Mouse (Mus musculus): ENCODE measurements around the gene Gpr45. TPM values are rescaled to one million over a fixed set of nuclear protein-coding genes. Genes with fewer than 3 reads are reported as not detected.

Gene Gpr45
- polyA plus RNA-seq, 1 experiment from 2014 or later = 16.0 TPM

- no peaks in the 10 kb centered on the region for H3K27me3 ChIP-seq (ENCODE audit: control insufficient read depth, insufficient read depth, low read length)
- 93% methylated on average over 8 of the region's 8 CpGs for WGBS
- H3K9me3 ChIP-seq (ENCODE audit: control insufficient read depth, low read length) = no peaks in the 10 kb centered on the region
- H3K4me2 ChIP-seq (ENCODE audit: low read length) = no peak overlapping the region
- no peak for DNase-seq
- ATAC-seq (ENCODE audit: low FRiP score, low TSS enrichment) = no peak
- no peak overlapping the region for H3K4me3 ChIP-seq (replicated peaks; ENCODE audit: low read depth, low read length)
- H3K9ac ChIP-seq (replicated peaks; ENCODE audit: low read length) = no peak overlapping the region
- no peak overlapping the region for H3K27ac ChIP-seq (replicated peaks; ENCODE audit: low read depth, low read length)
- no peaks in the 10 kb centered on the region for H3K4me1 ChIP-seq (ENCODE audit: control insufficient read depth, insufficient read depth, low read length)
- peaks cover 44% of the 10 kb centered on the region for H3K36me3 ChIP-seq (ENCODE audit: control insufficient read depth, insufficient read depth, low read length)
Observed at GRCm38 (mm10) chr1:43066573-43066972, 113.9 kb downstream of the Gpr45 start.

GRCm38 (mm10) chr1:43067551-43067950 is 114.9 kb downstream of the Gpr45 start:
- Histone ChIP-seq H3K4me2 (ENCODE audit: low read length) (no peak overlapping the region), H3K9me3 (ENCODE audit: control insufficient read depth, low read length) (no peaks in the 10 kb centered on the region), H3K4me1 (ENCODE audit: control insufficient read depth, insufficient read depth, low read length) (no peaks in the 10 kb centered on the region), H3K27me3 (ENCODE audit: control insufficient read depth, insufficient read depth, low read length) (no peaks in the 10 kb centered on the region), H3K36me3 (ENCODE audit: control insufficient read depth, insufficient read depth, low read length) (peaks cover 44% of the 10 kb centered on the region), H3K27ac (replicated peaks; ENCODE audit: low read depth, low read length) (no peak overlapping the region), H3K9ac (replicated peaks; ENCODE audit: low read length) (no peak overlapping the region), H3K4me3 (replicated peaks; ENCODE audit: low read depth, low read length) (no peak overlapping the region)
- WGBS = 90% methylated on average over 7 of the region's 7 CpGs
- DNase-seq = no peak
- ATAC-seq (ENCODE audit: low FRiP score, low TSS enrichment) = no peak

- WGBS = 89% methylated on average over 5 of the region's 5 CpGs
- Histone ChIP-seq H3K9me3 (ENCODE audit: control insufficient read depth, low read length) (no peaks in the 10 kb centered on the region), H3K9ac (replicated peaks; ENCODE audit: low read length) (no peak overlapping the region), H3K4me2 (ENCODE audit: low read length) (no peak overlapping the region), H3K27ac (replicated peaks; ENCODE audit: low read depth, low read length) (no peak overlapping the region), H3K27me3 (ENCODE audit: control insufficient read depth, insufficient read depth, low read length) (no peaks in the 10 kb centered on the region), H3K4me1 (ENCODE audit: control insufficient read depth, insufficient read depth, low read length) (no peaks in the 10 kb centered on the region), H3K36me3 (ENCODE audit: control insufficient read depth, insufficient read depth, low read length) (peaks cover 51% of the 10 kb centered on the region), H3K4me3 (replicated peaks; ENCODE audit: low read depth, low read length) (no peak overlapping the region)
- no peak for DNase-seq
- ATAC-seq (ENCODE audit: low FRiP score, low TSS enrichment) = no peak
Observed at GRCm38 (mm10) chr1:43070726-43071125, 118.1 kb downstream of the Gpr45 start.

GRCm38 (mm10) chr1:43072028-43072427 is 119.4 kb downstream of the Gpr45 start:
- Histone ChIP-seq H3K27me3 (ENCODE audit: control insufficient read depth, insufficient read depth, low read length) (no peaks in the 10 kb centered on the region), H3K4me1 (ENCODE audit: control insufficient read depth, insufficient read depth, low read length) (no peaks in the 10 kb centered on the region), H3K9ac (replicated peaks; ENCODE audit: low read length) (no peak overlapping the region), H3K4me3 (replicated peaks; ENCODE audit: low read depth, low read length) (no peak overlapping the region), H3K36me3 (ENCODE audit: control insufficient read depth, insufficient read depth, low read length) (peaks cover 43% of the 10 kb centered on the region), H3K27ac (replicated peaks; ENCODE audit: low read depth, low read length) (no peak overlapping the region), H3K9me3 (ENCODE audit: control insufficient read depth, low read length) (no peaks in the 10 kb centered on the region), H3K4me2 (ENCODE audit: low read length) (no peak overlapping the region)
- ATAC-seq (ENCODE audit: low FRiP score, low TSS enrichment) (no peak), DNase-seq (no peak)
- 93% methylated on average over 8 of the region's 8 CpGs for WGBS

- Histone ChIP-seq H3K4me3 (replicated peaks; ENCODE audit: low read depth, low read length) (no peak overlapping the region), H3K4me1 (ENCODE audit: control insufficient read depth, insufficient read depth, low read length) (no peaks in the 10 kb centered on the region), H3K27ac (replicated peaks; ENCODE audit: low read depth, low read length) (no peak overlapping the region), H3K36me3 (ENCODE audit: control insufficient read depth, insufficient read depth, low read length) (peaks cover 40% of the 10 kb centered on the region), H3K27me3 (ENCODE audit: control insufficient read depth, insufficient read depth, low read length) (no peaks in the 10 kb centered on the region), H3K4me2 (ENCODE audit: low read length) (no peak overlapping the region), H3K9ac (replicated peaks; ENCODE audit: low read length) (no peak overlapping the region), H3K9me3 (ENCODE audit: control insufficient read depth, low read length) (no peaks in the 10 kb centered on the region)
- DNase-seq = no peak
- ATAC-seq (ENCODE audit: low FRiP score, low TSS enrichment) = no peak
- WGBS = 87% methylated on average over 1 of the region's 1 CpGs
Observed at GRCm38 (mm10) chr1:43072561-43072960, 119.9 kb downstream of the Gpr45 start.

- no peak overlapping the region for H3K4me2 ChIP-seq (ENCODE audit: low read length)
Observed at GRCm38 (mm10) chr1:43074791-43075190, 122.1 kb downstream of the Gpr45 start.

GRCm38 (mm10) chr1:43078124-43078523 is 125.5 kb downstream of the Gpr45 start:
- Histone ChIP-seq H3K4me3 (replicated peaks; ENCODE audit: low read depth, low read length) (no peak overlapping the region), H3K27me3 (ENCODE audit: control insufficient read depth, insufficient read depth, low read length) (no peaks in the 10 kb centered on the region), H3K9me3 (ENCODE audit: control insufficient read depth, low read length) (no peaks in the 10 kb centered on the region), H3K4me2 (ENCODE audit: low read length) (no peak overlapping the region), H3K27ac (replicated peaks; ENCODE audit: low read depth, low read length) (no peak overlapping the region), H3K36me3 (ENCODE audit: control insufficient read depth, insufficient read depth, low read length) (peaks cover 20% of the 10 kb centered on the region), H3K4me1 (ENCODE audit: control insufficient read depth, insufficient read depth, low read length) (no peaks in the 10 kb centered on the region), H3K9ac (replicated peaks; ENCODE audit: low read length) (no peak overlapping the region)
- 84% methylated on average over 2 of the region's 2 CpGs for WGBS
- DNase-seq (no peak), ATAC-seq (ENCODE audit: low FRiP score, low TSS enrichment) (no peak)

More at GRCm38 (mm10) chr1:43074791-43075190, 122.1 kb downstream of the Gpr45 start:
- WGBS = 95% methylated on average over 2 of the region's 2 CpGs
- Histone ChIP-seq H3K4me3 (replicated peaks; ENCODE audit: low read depth, low read length) (no peak overlapping the region), H3K27me3 (ENCODE audit: control insufficient read depth, insufficient read depth, low read length) (no peaks in the 10 kb centered on the region), H3K4me1 (ENCODE audit: control insufficient read depth, insufficient read depth, low read length) (no peaks in the 10 kb centered on the region), H3K9ac (replicated peaks; ENCODE audit: low read length) (no peak overlapping the region), H3K9me3 (ENCODE audit: control insufficient read depth, low read length) (no peaks in the 10 kb centered on the region), H3K27ac (replicated peaks; ENCODE audit: low read depth, low read length) (no peak overlapping the region), H3K36me3 (ENCODE audit: control insufficient read depth, insufficient read depth, low read length) (peaks cover 31% of the 10 kb centered on the region)
- ATAC-seq (ENCODE audit: low FRiP score, low TSS enrichment) (no peak), DNase-seq (no peak)

- H3K27ac ChIP-seq (replicated peaks; ENCODE audit: low read depth, low read length) = no peak overlapping the region
- WGBS = 86% methylated on average over 5 of the region's 5 CpGs
Observed at GRCm38 (mm10) chr1:43082946-43083345, 130.3 kb downstream of the Gpr45 start.

More at GRCm38 (mm10) chr1:43082946-43083345, 130.3 kb downstream of the Gpr45 start:
- no peaks in the 10 kb centered on the region for H3K9me3 ChIP-seq (ENCODE audit: control insufficient read depth, low read length)
- H3K27me3 ChIP-seq (ENCODE audit: control insufficient read depth, insufficient read depth, low read length) = no peaks in the 10 kb centered on the region
- DNase-seq (no peak), ATAC-seq (ENCODE audit: low FRiP score, low TSS enrichment) (no peak)
- H3K4me2 ChIP-seq (ENCODE audit: low read length) = no peak overlapping the region
- H3K4me3 ChIP-seq (replicated peaks; ENCODE audit: low read depth, low read length) = no peak overlapping the region
- H3K4me1 ChIP-seq (ENCODE audit: control insufficient read depth, insufficient read depth, low read length) = no peaks in the 10 kb centered on the region
- no peak overlapping the region for H3K9ac ChIP-seq (replicated peaks; ENCODE audit: low read length)
- H3K36me3 ChIP-seq (ENCODE audit: control insufficient read depth, insufficient read depth, low read length) = 0 out of 2 replicates have a peak, but pooled peaks cover 6% of the 10 kb centered on the region
